ENCODE assay signal across 26 mouse cellular contexts in the genomic region with DNA sequence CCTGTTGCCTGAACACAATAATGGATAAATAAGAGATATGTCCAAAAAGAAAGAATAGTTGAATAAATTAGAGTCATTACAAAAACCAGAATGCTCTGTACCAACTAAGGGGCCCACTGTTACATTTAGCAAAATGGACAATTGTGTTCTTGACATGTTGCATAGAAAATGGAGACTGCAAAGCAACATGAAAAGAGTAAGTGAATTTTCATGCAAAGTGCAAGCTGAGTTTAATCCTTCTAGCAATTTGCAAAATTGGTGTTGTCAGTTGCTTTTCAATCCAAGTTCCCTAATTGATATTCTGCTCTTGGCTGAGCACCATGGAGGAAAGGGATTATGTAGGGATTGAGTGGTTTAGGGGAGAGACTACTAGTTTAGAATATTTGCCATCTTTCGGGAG.
DNase-seq lines count a peak whose midpoint lies in the region; ATAC-seq and TF ChIP-seq lines count a peak whose summit lies in the region.
"Had no signal": no experiment of that assay in that cellular context is flagged by ENCODE, and none has a peak within 500 bp of the region (broad histone marks: within the 10 kb centered on the region; RNA-seq: fewer than 3 reads in every experiment).

No protein-coding gene starts in this region.

- H3K4me1 ChIP-seq in hindbrain, embryonic 15.5 days (replicated peaks) = no peaks in the 10 kb centered on the region
- H3K4me1 ChIP-seq in hindbrain, embryonic 13.5 days (replicated peaks) = no peaks in the 10 kb centered on the region
- 0 out of 2 replicates have a peak, but pooled peaks cover 4% of the 10 kb centered on the region for H3K4me1 ChIP-seq in midbrain, embryonic 12.5 days
- H3K4me1 ChIP-seq in midbrain, postnatal 0 days (ENCODE audit: insufficient read depth, low read length) = no peaks in the 10 kb centered on the region
- no peaks in the 10 kb centered on the region for H3K4me1 ChIP-seq in forebrain, postnatal 0 days (ENCODE audit: insufficient read depth)
- H3K4me1 ChIP-seq: embryonic facial prominence, embryonic 13.5 days; heart, embryonic 15.5 days; intestine, embryonic 15.5 days; limb, embryonic 13.5 days; liver, embryonic 12.5 days had no signal

- WGBS in hindbrain, embryonic 15.5 days = 66% methylated on average over 1 of the region's 1 CpGs
- WGBS in hindbrain, embryonic 13.5 days = 64% methylated on average over 1 of the region's 1 CpGs
- 21% methylated on average over 1 of the region's 1 CpGs for WGBS in midbrain, embryonic 12.5 days
- 18% methylated on average over 1 of the region's 1 CpGs for WGBS in midbrain, postnatal 0 days
- 6% methylated on average over 1 of the region's 1 CpGs for WGBS in forebrain, postnatal 0 days

- ATAC-seq in hindbrain, embryonic 15.5 days (ENCODE audit: low FRiP score, low read depth) = no peak
- ATAC-seq in hindbrain, embryonic 13.5 days (ENCODE audit: low FRiP score) = no peak
- peak; percentile 89 for ATAC-seq in midbrain, embryonic 12.5 days (ENCODE audit: low FRiP score, low read depth)
- no peak for ATAC-seq in midbrain, postnatal 0 days (ENCODE audit: low FRiP score)
- ATAC-seq in forebrain, postnatal 0 days = peak; percentile 69; the same call in 1 of the 2 replicates
- ATAC-seq: intestine, embryonic 15.5 days; liver, embryonic 12.5 days; Patski had no signal

- DNase-seq in midbrain, postnatal 0 days (ENCODE audit: low spot score) = no peak
- peak; percentile 30 for DNase-seq in forebrain, postnatal 0 days
- no peak for DNase-seq in Muller cell, postnatal 12 days (ENCODE audit: inconsistent ontology term)
- no peak for DNase-seq in heart, postnatal 14 days
- DNase-seq: adrenal gland, adult 2 months; cerebellum, adult 2 months; cerebellum, postnatal 25 days; embryo, embryonic 11 days; gastrocnemius, adult 2 months; heart, postnatal 4 days; kidney, adult 9 months; kidney, postnatal 14 days; layer of hippocampus, postnatal 36 days; lung, adult 18-20 months; lung, postnatal 14 days; right cerebral cortex, postnatal 14 days had no signal

- intact Hi-C loops in heart, postnatal 14 days (cut with DNase I) = no loop called here

- no peaks in the 10 kb centered on the region for H3K9me3 ChIP-seq in hindbrain, embryonic 15.5 days
- H3K9me3 ChIP-seq in hindbrain, embryonic 13.5 days = no peaks in the 10 kb centered on the region
- H3K9me3 ChIP-seq in midbrain, embryonic 12.5 days = no peaks in the 10 kb centered on the region
- H3K9me3 ChIP-seq in midbrain, postnatal 0 days (ENCODE audit: low read length) = no peaks in the 10 kb centered on the region
- H3K9me3 ChIP-seq in forebrain, postnatal 0 days (ENCODE audit: low read length) = no peaks in the 10 kb centered on the region
- H3K9me3 ChIP-seq: embryonic facial prominence, embryonic 13.5 days; heart, embryonic 15.5 days; intestine, embryonic 15.5 days; limb, embryonic 13.5 days; liver, embryonic 12.5 days had no signal

- no peak overlapping the region for H3K4me3 ChIP-seq in hindbrain, embryonic 15.5 days
- H3K4me3 ChIP-seq in hindbrain, embryonic 13.5 days = no peak overlapping the region
- no peak overlapping the region for H3K4me3 ChIP-seq in midbrain, embryonic 12.5 days
- no peak overlapping the region for H3K4me3 ChIP-seq in midbrain, postnatal 0 days (ENCODE audit: low read depth, low read length)
- no peak overlapping the region for H3K4me3 ChIP-seq in forebrain, postnatal 0 days (ENCODE audit: low read depth, low read length)
- H3K4me3 ChIP-seq: embryonic facial prominence, embryonic 13.5 days; erythroblast, embryonic 14.5 days; gastrocnemius, adult 2 months; heart, embryonic 15.5 days; intestine, embryonic 15.5 days; limb, embryonic 13.5 days; liver, embryonic 12.5 days had no signal

- H3K4me2 ChIP-seq in hindbrain, embryonic 15.5 days = no peak overlapping the region
- H3K4me2 ChIP-seq in hindbrain, embryonic 13.5 days = no peak overlapping the region
- no peak overlapping the region for H3K4me2 ChIP-seq in midbrain, embryonic 12.5 days (replicated peaks)
- no peak overlapping the region for H3K4me2 ChIP-seq in midbrain, postnatal 0 days (ENCODE audit: low read depth, low read length, poor library complexity, severe bottlenecking)
- H3K4me2 ChIP-seq in forebrain, postnatal 0 days (ENCODE audit: low read depth) = no peak overlapping the region
- H3K4me2 ChIP-seq: embryonic facial prominence, embryonic 13.5 days; heart, embryonic 15.5 days; intestine, embryonic 15.5 days; limb, embryonic 13.5 days; liver, embryonic 12.5 days had no signal

- H3K9ac ChIP-seq in hindbrain, embryonic 15.5 days = no peak overlapping the region
- no peak overlapping the region for H3K9ac ChIP-seq in hindbrain, embryonic 13.5 days
- H3K9ac ChIP-seq in midbrain, embryonic 12.5 days (replicated peaks) = no peak overlapping the region
- no peak overlapping the region for H3K9ac ChIP-seq in midbrain, postnatal 0 days (replicated peaks; ENCODE audit: low read length, poor library complexity, severe bottlenecking)
- no peak overlapping the region for H3K9ac ChIP-seq in forebrain, postnatal 0 days
- H3K9ac ChIP-seq: embryonic facial prominence, embryonic 13.5 days; heart, embryonic 15.5 days; intestine, embryonic 15.5 days; limb, embryonic 13.5 days; liver, embryonic 12.5 days had no signal

- TF ChIP-seq CTCF in midbrain, postnatal 0 days (IDR thresholded peaks at IDR 0.05) = no peak
- no peak for TF ChIP-seq CTCF in forebrain, postnatal 0 days (IDR thresholded peaks at IDR 0.05; ENCODE audit: low read depth)

- no peaks in the 10 kb centered on the region for H3K36me3 ChIP-seq in hindbrain, embryonic 15.5 days
- no peaks in the 10 kb centered on the region for H3K36me3 ChIP-seq in hindbrain, embryonic 13.5 days
- no peaks in the 10 kb centered on the region for H3K36me3 ChIP-seq in midbrain, embryonic 12.5 days
- no peaks in the 10 kb centered on the region for H3K36me3 ChIP-seq in midbrain, postnatal 0 days (ENCODE audit: insufficient read depth, low read length)
- no peaks in the 10 kb centered on the region for H3K36me3 ChIP-seq in forebrain, postnatal 0 days (ENCODE audit: insufficient read depth)
- H3K36me3 ChIP-seq: embryonic facial prominence, embryonic 13.5 days; heart, embryonic 15.5 days; intestine, embryonic 15.5 days; limb, embryonic 13.5 days; liver, embryonic 12.5 days had no signal

- H3K27me3 ChIP-seq in hindbrain, embryonic 15.5 days = no peaks in the 10 kb centered on the region
- H3K27me3 ChIP-seq in hindbrain, embryonic 13.5 days = no peaks in the 10 kb centered on the region
- no peaks in the 10 kb centered on the region for H3K27me3 ChIP-seq in midbrain, embryonic 12.5 days
- no peaks in the 10 kb centered on the region for H3K27me3 ChIP-seq in midbrain, postnatal 0 days (ENCODE audit: insufficient read depth, low read length)
- no peaks in the 10 kb centered on the region for H3K27me3 ChIP-seq in forebrain, postnatal 0 days (ENCODE audit: insufficient read depth, low read length)
- H3K27me3 ChIP-seq: embryonic facial prominence, embryonic 13.5 days; heart, embryonic 15.5 days; intestine, embryonic 15.5 days; limb, embryonic 13.5 days; liver, embryonic 12.5 days; Patski had no signal

- H3K27ac ChIP-seq in hindbrain, embryonic 15.5 days (replicated peaks) = 0 out of 2 replicates have a peak overlapping the region, but pooled peaks have one; percentile 2
- H3K27ac ChIP-seq in hindbrain, embryonic 13.5 days = no peak overlapping the region
- H3K27ac ChIP-seq in midbrain, embryonic 12.5 days (replicated peaks) = no peak overlapping the region
- no peak overlapping the region for H3K27ac ChIP-seq in midbrain, postnatal 0 days (ENCODE audit: low read depth, low read length)
- H3K27ac ChIP-seq in forebrain, postnatal 0 days (ENCODE audit: low read depth, low read length) = no peak overlapping the region
- H3K27ac ChIP-seq: embryonic facial prominence, embryonic 13.5 days; gastrocnemius, adult 2 months; heart, embryonic 15.5 days; intestine, embryonic 15.5 days; limb, embryonic 13.5 days; liver, embryonic 12.5 days had no signal

Comparison
In these comparisons a context has a peak if more than half of its experiments do, and no peak if none do; other contexts are left out.
1. ATAC-seq: peak in midbrain, embryonic 12.5 days (single experiment) and forebrain, postnatal 0 days (single experiment); none in hindbrain, embryonic 15.5 days (single experiment), hindbrain, embryonic 13.5 days (single experiment) and midbrain, postnatal 0 days (single experiment).